Mouse (Mus musculus) liver, embryonic 13.5 days (tissue): ENCODE results near the gene 4930513O06Rik. TPM values are rescaled to one million over a fixed set of nuclear protein-coding genes. Genes with fewer than 3 reads are reported as not detected.

Source experiments
- polyA plus RNA-seq: library from polyadenylated mRNA; unstranded; fragments of >200 nt; fragmentation: Nextera tagmentation; extraction: Ambion mirVana; gene quantifications from 2 replicates; pipeline ENCODE4 v1.2.1, GENCODE M21; 2015

The 4930513O06Rik gene
- polyA plus RNA-seq, 1 experiment from 2014 or later: not detected

Other genes with a start within 250 kb of the 4930513O06Rik start
- gene Nrk, start 171.8 kb upstream of the 4930513O06Rik start, polyA plus RNA-seq: 5.4 and 5.5 TPM in 2 replicates
- gene Serpina7, start 1.0 kb upstream of the 4930513O06Rik start, polyA plus RNA-seq: 3.6 and 4.2 TPM in 2 replicates
- gene 4933428M09Rik, start 93.0 kb downstream of the 4930513O06Rik start, polyA plus RNA-seq: not detected in 2 replicates
- gene Mum1l1, start 123.8 kb downstream of the 4930513O06Rik start, polyA plus RNA-seq: 2.8 and 2.9 TPM in 2 replicates
- gene Trap1a, start 247.4 kb downstream of the 4930513O06Rik start, polyA plus RNA-seq: 0.24 and 0.28 TPM in 2 replicates